Mouse (Mus musculus) heart, adult 2 months (tissue): ENCODE measurements at regions not wholly inside any gene's neighbourhood (a gene's known extent, or its start where the extent isn't known, plus 50 kb on each side); places are given as distances from the start of the nearest gene placed in this dataset.

Source experiments
- CTCF ChIP-seq: fragments of 200-600 bp; IDR thresholded peaks from 2 replicates; pipeline ENCODE4 v1.8.1; 2022; ENCODE audit warnings: antibody characterized with exemption, mild to moderate bottlenecking, moderate library complexity
- POLR2A ChIP-seq: fragments of 200-500 bp; IDR thresholded peaks from 2 replicates; pipeline ENCODE4 v1.6.1; 2011; ENCODE audit warnings: mild to moderate bottlenecking, low read depth, low read length, control low read depth; ENCODE audit not compliant: insufficient read depth

DNA sequence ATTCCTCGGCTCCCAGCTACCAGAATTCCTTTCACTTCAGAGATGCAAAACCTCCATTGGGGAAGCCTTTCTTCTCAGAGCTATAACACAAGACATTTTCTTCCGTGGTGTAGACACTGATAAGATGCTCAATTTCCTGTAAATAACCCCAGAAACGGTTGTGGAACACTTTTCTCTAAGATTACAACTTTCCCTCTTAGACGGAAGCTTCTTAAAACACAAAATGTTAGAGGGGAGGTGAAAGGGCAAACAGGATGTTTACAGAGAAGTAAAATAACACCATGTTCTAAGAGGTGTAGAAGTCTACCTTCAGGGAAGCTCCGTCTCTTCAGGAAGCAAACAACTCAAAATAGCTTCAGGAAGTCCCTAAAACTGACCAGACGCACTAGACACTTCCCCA, 65.4 kb upstream of the Sv2b start:
- TF ChIP-seq CTCF = no peak
- no peak for TF ChIP-seq POLR2A
